Mouse (Mus musculus) C2C12 (cell line): ENCODE data around the gene Sf3a2. TPM values are rescaled to one million over a fixed set of nuclear protein-coding genes. Genes with fewer than 3 reads are reported as not detected.

Source experiments
- H3K27me3 ChIP-seq: one replicate; pipeline ENCODE4 v1.6.1; 2011; ENCODE audit not compliant: control insufficient read depth, insufficient read depth, insufficient read length
- H3K36me3 ChIP-seq: one replicate; pipeline ENCODE4 v1.6.1; 2011; ENCODE audit not compliant: control insufficient read depth, insufficient read depth
- H3K4me3 ChIP-seq: one replicate; pipeline ENCODE4 v1.5.1; 2011; ENCODE audit warnings: mild to moderate bottlenecking, control low read depth; ENCODE audit not compliant: poor library complexity, insufficient read depth, severe bottlenecking
- H3K79me2 ChIP-seq: one replicate; pipeline ENCODE4 v1.6.1; 2011; ENCODE audit not compliant: control insufficient read depth, insufficient read depth
- H3K79me3 ChIP-seq: one replicate; pipeline ENCODE4 v1.6.1; 2011; ENCODE audit warnings: low read depth, control low read depth
- H3ac ChIP-seq: one replicate; pipeline ENCODE3; 2011; ENCODE audit warnings: low read depth; ENCODE audit not compliant: control insufficient read depth, insufficient read length
- CEBPB ChIP-seq: IDR thresholded peaks from one replicate; pipeline ENCODE4 v1.6.1; 2011; ENCODE audit warnings: low read depth, mild to moderate bottlenecking, control low read depth, moderate library complexity
- CTCF ChIP-seq: IDR thresholded peaks from one replicate; pipeline ENCODE4 v1.5.1; 2011; ENCODE audit not compliant: control insufficient read depth, insufficient read depth, insufficient read length
- FOSL1 ChIP-seq: IDR thresholded peaks from one replicate; pipeline ENCODE4 v1.8.0; 2011; ENCODE audit warnings: mild to moderate bottlenecking, low read length; ENCODE audit not compliant: poor library complexity, insufficient read depth, severe bottlenecking
- MAX ChIP-seq: IDR thresholded peaks from one replicate; pipeline ENCODE4 v1.6.1; 2011; ENCODE audit warnings: mild to moderate bottlenecking, control low read depth
- MYOD1 ChIP-seq: IDR thresholded peaks from one replicate; pipeline ENCODE4 v1.6.1; 2011; ENCODE audit warnings: low read depth; ENCODE audit not compliant: control insufficient read depth, insufficient read length
- MYOG ChIP-seq: IDR thresholded peaks from one replicate; pipeline ENCODE4 v1.6.1; 2011; ENCODE audit not compliant: control insufficient read depth, insufficient read length; ENCODE audit errors: extremely low read depth
- USF1 ChIP-seq: IDR thresholded peaks from one replicate; pipeline ENCODE4 v1.6.1; 2011; ENCODE audit warnings: low read depth, mild to moderate bottlenecking, control low read depth, moderate library complexity
- polyA plus RNA-seq: library from polyadenylated mRNA; unstranded; fragments of >200 nt; fragmentation: generic; extraction: Trizol; gene quantifications from one replicate; pipeline ENCODE4 v1.2.1, GENCODE M21; 2012; ENCODE audit warnings: missing spikeins

The Sf3a2 gene
- polyA plus RNA-seq, 1 experiment, result 106 TPM

GRCm38 (mm10) chr10:80768365-80768764, 29.6 kb upstream of the Sf3a2 start:
- Histone ChIP-seq H3K79me3 (peaks cover 24% of the 10 kb centered on the region), H3K36me3 (peaks cover 90% of the 10 kb centered on the region), H3K27me3 (no peaks in the 10 kb centered on the region), H3K79me2 (peaks cover 43% of the 10 kb centered on the region), H3K4me3 (no peak overlapping the region), H3ac (no peak overlapping the region)
- TF ChIP-seq CTCF, result no peak
- TF ChIP-seq MAX, result no peak
- no peak for TF ChIP-seq CEBPB
- no peak for TF ChIP-seq MYOG

- peaks cover 99% of the 10 kb centered on the region for H3K36me3 ChIP-seq
- no peak overlapping the region for H3K4me3 ChIP-seq
- peaks cover 27% of the 10 kb centered on the region for H3K79me2 ChIP-seq
- TF ChIP-seq USF1 (no peak), MAX (no peak), MYOD1 (no peak), CEBPB (no peak), MYOG (no peak), CTCF (no peak), FOSL1 (no peak)
- H3ac ChIP-seq, result no peak overlapping the region
- H3K79me3 ChIP-seq, result peaks cover 10% of the 10 kb centered on the region
- no peaks in the 10 kb centered on the region for H3K27me3 ChIP-seq
Observed at GRCm38 (mm10) chr10:80773816-80774215, 24.2 kb upstream of the Sf3a2 start.

DNA sequence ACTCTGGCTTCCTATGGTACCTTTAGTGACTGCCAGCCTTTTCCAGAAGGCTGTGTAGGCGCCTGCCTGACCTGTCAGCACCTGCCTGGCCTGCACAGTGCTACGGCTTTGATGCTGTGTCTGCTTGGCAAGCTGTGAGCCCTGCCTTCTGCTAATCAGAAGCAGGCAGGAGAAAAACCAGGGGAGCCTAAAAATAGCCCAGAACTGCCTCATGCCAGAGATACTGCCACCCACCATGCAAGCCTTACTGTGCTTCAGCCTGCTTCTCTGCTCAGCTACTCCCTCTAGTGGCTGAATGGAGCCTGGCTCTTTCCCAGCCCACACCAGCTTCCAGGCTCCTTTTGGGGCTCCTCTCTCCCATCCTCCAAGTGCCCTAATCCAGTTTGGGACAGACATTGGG, 23.4 kb upstream of the Sf3a2 start:
- peaks cover 99% of the 10 kb centered on the region for H3K36me3 ChIP-seq
- no peak overlapping the region for H3K4me3 ChIP-seq
- H3K79me2 ChIP-seq, result peaks cover 27% of the 10 kb centered on the region
- H3K79me3 ChIP-seq, result peaks cover 10% of the 10 kb centered on the region
- TF ChIP-seq CTCF (peak; percentile 73), CEBPB (no peak), MYOD1 (no peak), USF1 (no peak)
- no peak overlapping the region for H3ac ChIP-seq
- H3K27me3 ChIP-seq, result no peaks in the 10 kb centered on the region

DNA sequence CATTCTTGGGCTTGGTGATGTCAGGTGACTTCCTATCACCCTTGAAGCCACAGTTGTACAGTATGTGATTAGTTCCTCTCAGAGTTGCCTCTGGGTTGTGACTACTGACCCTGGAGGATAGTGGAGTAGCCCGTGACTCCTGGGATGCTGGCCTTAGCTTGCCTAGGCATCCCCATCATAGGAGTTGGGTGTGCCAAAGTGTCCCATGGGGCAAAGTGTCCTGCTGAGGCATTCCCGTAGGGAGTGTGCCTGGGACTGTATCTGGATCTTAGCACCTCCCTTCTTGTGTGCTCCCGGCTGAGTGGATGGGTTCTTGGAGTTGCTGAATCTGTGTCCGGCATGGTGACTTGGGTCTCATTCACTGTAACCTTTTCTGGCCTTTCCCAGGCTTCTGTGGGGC, 23.0 kb upstream of the Sf3a2 start:
- no peak overlapping the region for H3K4me3 ChIP-seq
- TF ChIP-seq CEBPB (no peak), MYOD1 (no peak)
- no peak overlapping the region for H3ac ChIP-seq
- peaks cover 27% of the 10 kb centered on the region for H3K79me2 ChIP-seq
- no peaks in the 10 kb centered on the region for H3K27me3 ChIP-seq
- H3K79me3 ChIP-seq, result peaks cover 10% of the 10 kb centered on the region
- peaks cover 99% of the 10 kb centered on the region for H3K36me3 ChIP-seq

- Histone ChIP-seq H3K27me3 (no peaks in the 10 kb centered on the region), H3K36me3 (peaks cover 99% of the 10 kb centered on the region), H3K79me2 (peaks cover 27% of the 10 kb centered on the region)
Observed at GRCm38 (mm10) chr10:80775731-80776130, 22.3 kb upstream of the Sf3a2 start.

DNA sequence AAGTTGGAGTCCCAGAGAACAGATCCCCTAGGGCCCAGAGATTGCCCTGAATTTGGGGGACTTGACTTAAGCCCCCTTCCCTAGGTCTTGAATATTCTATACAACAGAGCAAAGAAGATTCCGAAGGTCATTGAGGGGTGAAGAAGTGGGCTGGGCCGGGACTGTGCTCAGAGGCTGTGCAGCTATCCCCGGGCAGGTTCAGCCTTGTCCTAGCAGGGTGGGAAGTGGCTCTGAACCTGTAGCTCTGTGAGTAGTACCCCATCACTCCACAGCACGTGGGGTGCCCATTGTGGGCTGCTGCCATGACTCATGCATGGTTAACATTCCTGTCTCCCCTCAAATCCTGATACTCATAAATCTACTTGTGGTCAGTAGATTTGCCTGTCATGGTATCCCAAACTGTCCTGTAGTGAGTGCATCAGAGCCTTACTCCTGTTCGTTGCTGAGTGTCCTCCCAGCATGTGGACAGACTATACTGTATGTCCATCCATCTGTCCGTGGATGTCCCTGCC, 21.6 kb upstream of the Sf3a2 start:
- Histone ChIP-seq H3K27me3 (no peaks in the 10 kb centered on the region), H3K4me3 (no peak overlapping the region), H3K36me3 (peaks cover 99% of the 10 kb centered on the region), H3ac (no peak overlapping the region), H3K79me2 (peaks cover 27% of the 10 kb centered on the region), H3K79me3 (peaks cover 10% of the 10 kb centered on the region)
- TF ChIP-seq MAX (no peak), MYOG (no peak), FOSL1 (peak; percentile 10), USF1 (peak; percentile 50), MYOD1 (peak; percentile 8)

More at GRCm38 (mm10) chr10:80775731-80776130, 22.3 kb upstream of the Sf3a2 start:
- H3K79me3 ChIP-seq, result peaks cover 10% of the 10 kb centered on the region
- TF ChIP-seq CEBPB, result no peak
- TF ChIP-seq USF1, result no peak
- no peak for TF ChIP-seq MYOD1
- TF ChIP-seq FOSL1, result no peak
- no peak for TF ChIP-seq CTCF
- no peak for TF ChIP-seq MYOG
- TF ChIP-seq MAX, result no peak
- H3ac ChIP-seq, result no peak overlapping the region
- H3K4me3 ChIP-seq, result no peak overlapping the region
